Mouse (Mus musculus): Measurements from ENCODE around the gene H2-DMa. TPM values are rescaled to one million over a fixed set of nuclear protein-coding genes. Genes with fewer than 3 reads are reported as not detected.
A peak's percentile ranks its signal among the peaks of the same experiment; 100 is the strongest.

The H2-DMa gene
- polyA plus RNA-seq, 1 experiment = 177 TPM

GRCm38 (mm10) chr17:34155534-34155933 is 36.2 kb downstream of the H2-DMa start:
- no peak overlapping the region for H3K4me3 ChIP-seq (ENCODE audit: control insufficient read depth, insufficient read depth, low read length)
- no peak for DNase-seq
- 95% methylated on average over 5 of the region's 5 CpGs for WGBS

GRCm38 (mm10) chr17:34164202-34164895 is 45.0 kb downstream of the H2-DMa start:
- DNase-seq = peak; percentile 67
- WGBS = 43% methylated on average over 9 of the region's 9 CpGs

More at GRCm38 (mm10) chr17:34155534-34155933, 36.2 kb downstream of the H2-DMa start:
- no peaks in the 10 kb centered on the region for H3K36me3 ChIP-seq (ENCODE audit: control insufficient read depth, insufficient read depth, low read length)
- peaks cover 3% of the 10 kb centered on the region; the same call in 1 of the 2 replicates for H3K4me1 ChIP-seq (replicated peaks; ENCODE audit: control insufficient read depth, insufficient read depth, low read length)
- H3K27me3 ChIP-seq (ENCODE audit: control insufficient read depth, insufficient read depth, low read length) = no peaks in the 10 kb centered on the region
- H3K27ac ChIP-seq (ENCODE audit: control insufficient read depth, insufficient read depth, low read length) = no peak overlapping the region
- TF ChIP-seq CTCF (IDR thresholded peaks at IDR 0.05; ENCODE audit: borderline replicate concordance, control insufficient read depth, extremely low read depth, insufficient read depth, low read length, poor library complexity) = no peak
- TF ChIP-seq POLR2A (IDR thresholded peaks at IDR 0.05; ENCODE audit: control insufficient read depth, extremely low read depth, insufficient read depth, low read length, poor library complexity) = no peak

GRCm38 (mm10) chr17:34165033-34165730 is 45.8 kb downstream of the H2-DMa start:
- H3K4me1 ChIP-seq (replicated peaks; ENCODE audit: control insufficient read depth, insufficient read depth, low read length) = peaks cover 18% of the 10 kb centered on the region
- DNase-seq = no peak
- H3K27ac ChIP-seq (ENCODE audit: control insufficient read depth, insufficient read depth, low read length) = peak overlapping the region; percentile 27; the same call in 1 of the 2 replicates
- WGBS = 32% methylated on average over 6 of the region's 6 CpGs
- H3K27me3 ChIP-seq (ENCODE audit: control insufficient read depth, insufficient read depth, low read length) = no peaks in the 10 kb centered on the region
- no peaks in the 10 kb centered on the region for H3K36me3 ChIP-seq (ENCODE audit: control insufficient read depth, insufficient read depth, low read length)
- no peak overlapping the region for H3K4me3 ChIP-seq (ENCODE audit: control insufficient read depth, insufficient read depth, low read length)
- no peak for TF ChIP-seq CTCF (IDR thresholded peaks at IDR 0.05; ENCODE audit: borderline replicate concordance, control insufficient read depth, extremely low read depth, insufficient read depth, low read length, poor library complexity)
- no peak for TF ChIP-seq POLR2A (IDR thresholded peaks at IDR 0.05; ENCODE audit: control insufficient read depth, extremely low read depth, insufficient read depth, low read length, poor library complexity)

More at GRCm38 (mm10) chr17:34164202-34164895, 45.0 kb downstream of the H2-DMa start:
- no peaks in the 10 kb centered on the region for H3K36me3 ChIP-seq (ENCODE audit: control insufficient read depth, insufficient read depth, low read length)
- H3K27ac ChIP-seq (ENCODE audit: control insufficient read depth, insufficient read depth, low read length) = no peak overlapping the region
- no peaks in the 10 kb centered on the region for H3K27me3 ChIP-seq (ENCODE audit: control insufficient read depth, insufficient read depth, low read length)
- H3K4me3 ChIP-seq (ENCODE audit: control insufficient read depth, insufficient read depth, low read length) = no peak overlapping the region
- H3K4me1 ChIP-seq (replicated peaks; ENCODE audit: control insufficient read depth, insufficient read depth, low read length) = peaks cover 18% of the 10 kb centered on the region
- TF ChIP-seq POLR2A (IDR thresholded peaks at IDR 0.05; ENCODE audit: control insufficient read depth, extremely low read depth, insufficient read depth, low read length, poor library complexity) = no peak
- TF ChIP-seq CTCF (IDR thresholded peaks at IDR 0.05; ENCODE audit: borderline replicate concordance, control insufficient read depth, extremely low read depth, insufficient read depth, low read length, poor library complexity) = peak; percentile 43; the same call in 1 of the 2 replicates

GRCm38 (mm10) chr17:34169279-34169678 is 49.9 kb downstream of the H2-DMa start:
- Histone ChIP-seq H3K27ac (ENCODE audit: control insufficient read depth, insufficient read depth, low read length) (no peak overlapping the region), H3K4me1 (replicated peaks; ENCODE audit: control insufficient read depth, insufficient read depth, low read length) (peaks cover 14% of the 10 kb centered on the region), H3K36me3 (ENCODE audit: control insufficient read depth, insufficient read depth, low read length) (no peaks in the 10 kb centered on the region), H3K4me3 (ENCODE audit: control insufficient read depth, insufficient read depth, low read length) (no peak overlapping the region), H3K27me3 (ENCODE audit: control insufficient read depth, insufficient read depth, low read length) (no peaks in the 10 kb centered on the region)
- no peak for TF ChIP-seq POLR2A (IDR thresholded peaks at IDR 0.05; ENCODE audit: control insufficient read depth, extremely low read depth, insufficient read depth, low read length, poor library complexity)
- no peak for TF ChIP-seq CTCF (IDR thresholded peaks at IDR 0.05; ENCODE audit: borderline replicate concordance, control insufficient read depth, extremely low read depth, insufficient read depth, low read length, poor library complexity)
- 2% methylated on average over 2 of the region's 2 CpGs for WGBS
- no peak for DNase-seq

- WGBS = 9% methylated on average over 4 of the region's 4 CpGs
- Histone ChIP-seq H3K36me3 (ENCODE audit: control insufficient read depth, insufficient read depth, low read length) (no peaks in the 10 kb centered on the region), H3K27me3 (ENCODE audit: control insufficient read depth, insufficient read depth, low read length) (no peaks in the 10 kb centered on the region), H3K27ac (ENCODE audit: control insufficient read depth, insufficient read depth, low read length) (no peak overlapping the region), H3K4me1 (replicated peaks; ENCODE audit: control insufficient read depth, insufficient read depth, low read length) (peaks cover 10% of the 10 kb centered on the region), H3K4me3 (ENCODE audit: control insufficient read depth, insufficient read depth, low read length) (no peak overlapping the region)
- no peak for TF ChIP-seq CTCF (IDR thresholded peaks at IDR 0.05; ENCODE audit: borderline replicate concordance, control insufficient read depth, extremely low read depth, insufficient read depth, low read length, poor library complexity)
- TF ChIP-seq POLR2A (IDR thresholded peaks at IDR 0.05; ENCODE audit: control insufficient read depth, extremely low read depth, insufficient read depth, low read length, poor library complexity) = no peak
- no peak for DNase-seq
Observed at GRCm38 (mm10) chr17:34170487-34170876, 51.1 kb downstream of the H2-DMa start.

- Histone ChIP-seq H3K27ac (ENCODE audit: control insufficient read depth, insufficient read depth, low read length) (peak overlapping the region; percentile 98), H3K4me1 (replicated peaks; ENCODE audit: control insufficient read depth, insufficient read depth, low read length) (peaks cover 10% of the 10 kb centered on the region), H3K36me3 (ENCODE audit: control insufficient read depth, insufficient read depth, low read length) (no peaks in the 10 kb centered on the region), H3K4me3 (ENCODE audit: control insufficient read depth, insufficient read depth, low read length) (peak overlapping the region; percentile 18), H3K27me3 (ENCODE audit: control insufficient read depth, insufficient read depth, low read length) (no peaks in the 10 kb centered on the region)
- WGBS = 2% methylated on average over 13 of the region's 13 CpGs
- TF ChIP-seq CTCF (IDR thresholded peaks at IDR 0.05; ENCODE audit: borderline replicate concordance, control insufficient read depth, extremely low read depth, insufficient read depth, low read length, poor library complexity) (no peak), POLR2A (IDR thresholded peaks at IDR 0.05; ENCODE audit: control insufficient read depth, extremely low read depth, insufficient read depth, low read length, poor library complexity) (no peak)
- peak; percentile 82 for DNase-seq
Observed at GRCm38 (mm10) chr17:34170877-34171498, 51.6 kb downstream of the H2-DMa start.
